Mouse (Mus musculus): ENCODE results near the gene Fbxl2.

DNA sequence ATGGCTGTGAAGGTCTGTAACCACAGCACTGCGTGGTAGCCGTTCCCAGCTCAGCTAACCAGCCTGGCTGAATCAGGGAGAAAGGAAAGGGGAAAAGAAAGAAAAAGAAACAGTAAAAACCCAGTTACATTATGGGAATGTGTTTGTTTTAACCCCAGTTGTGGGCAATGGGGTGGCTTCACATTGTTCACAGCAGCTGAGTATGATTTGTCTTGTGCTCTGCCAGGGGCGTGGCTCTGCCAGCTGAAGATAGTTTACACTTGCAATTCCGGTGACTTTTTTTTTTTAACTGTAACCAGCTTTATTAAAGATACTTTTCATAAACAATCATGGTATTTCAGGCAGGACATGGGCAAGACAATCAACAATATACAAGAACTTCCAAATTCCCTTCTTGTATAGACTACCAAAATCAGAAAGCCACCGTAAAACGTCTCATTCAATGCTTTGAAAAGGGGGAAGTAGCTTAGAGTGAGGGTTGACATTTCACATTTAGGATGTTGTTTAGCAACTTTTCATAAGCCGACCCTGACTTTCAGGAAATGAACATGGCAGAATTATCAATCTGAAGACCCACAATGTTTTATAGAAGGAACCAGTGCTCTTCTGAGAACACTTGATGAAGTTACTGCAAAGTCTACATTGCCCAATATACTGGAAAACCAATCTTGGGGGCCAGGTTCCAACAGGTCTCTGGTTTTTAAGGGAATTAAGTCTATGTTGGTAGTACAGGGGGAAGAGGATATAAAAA lies 26.8 kb downstream of the Fbxl2 start:
- TF ChIP-seq CTCF (IDR thresholded peaks at IDR 0.05; ENCODE audit: control insufficient read depth, insufficient read depth, insufficient read length) (no peak), USF1 (IDR thresholded peaks at IDR 0.05; ENCODE audit: low read depth) (no peak)

Data from C2C12 (cell line).